Mouse (Mus musculus) retina, adult 2 months (tissue): ENCODE results near the gene Erh.
A peak's percentile ranks its signal among the peaks of the same experiment; 100 is the strongest.

Source experiments
- DNase-seq: peaks from one replicate; pipeline ENCODE4 v3.0.0-alpha.2; 2012; ENCODE audit warnings: low read depth, low spot score

The Erh gene

DNA sequence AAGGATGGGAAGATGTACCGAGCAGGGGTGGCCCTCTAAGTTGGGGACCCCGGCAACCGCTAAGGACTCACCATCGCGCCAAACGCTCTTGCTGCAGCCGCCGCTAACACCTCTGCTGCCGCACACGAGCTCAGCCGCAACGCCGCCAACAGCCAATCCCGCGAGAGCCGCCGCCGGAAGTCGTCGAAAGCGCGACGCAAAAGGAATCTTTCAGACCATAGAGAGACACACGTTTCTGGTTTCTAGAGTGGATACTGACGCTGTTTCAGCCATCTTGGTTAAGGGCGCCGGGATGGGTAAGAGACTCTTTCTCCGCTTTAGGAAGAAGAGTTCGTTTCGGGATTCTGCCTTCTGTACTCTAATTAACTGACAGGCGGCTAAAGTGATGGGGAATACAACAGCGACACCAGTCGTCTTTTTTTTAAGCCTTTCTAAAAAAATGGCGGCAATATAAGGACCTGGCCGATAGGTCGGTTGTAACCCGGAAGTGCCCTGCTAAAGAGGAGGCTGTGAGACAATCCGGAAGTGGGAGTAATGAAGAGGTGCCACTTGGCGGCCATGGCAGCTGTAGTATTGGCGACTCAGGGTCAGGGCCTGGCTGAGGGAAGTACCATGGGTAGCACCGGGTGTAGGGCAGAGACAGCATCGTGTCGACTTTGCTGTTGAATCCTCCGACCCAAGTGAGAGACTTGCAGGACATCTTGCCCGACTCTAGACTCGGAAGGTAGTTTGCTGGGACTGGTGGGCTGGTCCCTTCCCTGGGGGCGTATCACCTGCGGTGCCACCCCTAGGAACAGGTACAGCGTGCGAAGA lies at the start of gene Erh, which contains the start of gene Slc39a9:
Gene Erh (minus strand): TSS at position 649 of the 813 bp plus-strand sequence.
Gene Slc39a9 (plus strand): TSS at position 191 of the 813 bp plus-strand sequence.
- peak; percentile 92 for DNase-seq

DNA sequence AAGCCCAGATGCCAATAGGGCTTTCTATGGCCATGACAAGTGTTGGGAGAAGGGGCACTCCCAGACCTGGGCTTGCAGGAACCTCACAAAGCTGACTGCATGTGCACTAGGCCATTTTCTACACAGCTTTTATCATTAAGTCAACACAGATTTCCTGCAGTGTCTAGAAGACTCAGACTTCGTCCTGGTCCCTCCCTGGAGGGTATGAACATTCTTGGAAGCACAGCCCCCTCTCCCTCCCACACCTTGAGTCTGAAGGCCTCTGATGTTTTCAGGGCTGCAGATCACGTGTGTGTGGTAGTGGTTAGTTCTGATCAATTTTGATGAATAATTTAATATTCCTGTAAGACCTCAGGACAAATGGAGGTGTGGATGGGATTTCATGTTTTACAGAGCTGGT lies 49.6 kb upstream of the Erh start:
- DNase-seq, result no peak

DNA sequence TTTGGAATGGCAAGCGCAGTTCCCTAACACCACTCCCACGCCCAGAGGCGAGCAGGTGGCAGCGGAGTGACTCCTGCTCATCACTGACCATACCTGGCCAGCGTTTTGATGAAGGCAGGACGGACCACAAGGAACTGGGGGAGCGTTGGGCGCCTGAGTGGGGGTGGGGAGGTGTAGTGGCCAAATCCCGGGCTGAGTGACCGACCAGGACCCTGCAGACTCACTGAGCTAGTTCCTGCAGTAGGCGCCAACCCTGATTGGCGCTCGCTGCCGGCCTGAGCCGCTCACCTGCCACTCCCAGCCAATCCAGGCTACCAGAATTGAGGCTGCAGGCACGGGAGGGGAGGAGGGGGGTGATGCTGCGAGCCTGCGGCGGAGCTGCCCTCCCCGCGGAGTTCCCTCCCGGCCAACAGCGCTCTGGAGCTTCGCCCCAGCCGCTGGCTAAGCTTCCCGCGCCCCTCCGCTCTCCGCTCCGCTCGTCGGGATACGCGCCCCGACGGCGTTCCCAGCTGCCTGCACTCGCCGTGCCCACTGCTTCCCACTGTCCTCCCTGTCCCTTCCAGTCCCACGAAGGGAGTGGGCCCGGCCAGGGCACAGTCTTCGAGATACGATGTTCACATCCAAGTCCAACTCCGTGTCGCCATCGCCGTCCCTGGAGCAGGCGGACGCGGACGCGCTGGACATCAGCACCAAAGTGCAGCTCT lies 48.3 kb upstream of the Erh start, which contains the start of gene Plekhd1:
Gene Plekhd1 (plus strand): TSS at position 323 of the 704 bp plus-strand sequence.
- peak; percentile 37 for DNase-seq

DNA sequence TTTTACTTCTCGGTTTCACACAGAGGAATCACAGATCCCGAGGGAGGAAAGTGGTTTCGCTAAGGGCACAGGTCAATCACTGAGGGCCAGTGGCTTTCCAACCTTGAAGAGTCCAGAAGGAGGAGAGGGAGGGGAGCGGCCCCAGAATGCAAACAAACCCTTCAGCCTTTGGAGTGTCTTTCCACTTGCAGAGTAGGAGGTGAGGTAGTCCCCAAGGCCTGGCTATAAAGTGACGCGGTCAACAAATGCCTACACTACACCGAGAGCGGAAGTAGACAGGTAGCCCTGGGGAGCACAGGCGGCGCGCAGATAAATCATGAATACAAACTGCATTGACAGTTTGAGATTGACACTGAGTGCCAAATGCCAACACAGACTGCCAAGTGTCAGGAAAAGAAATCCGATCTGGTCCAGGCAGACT lies 47.5 kb upstream of the Erh start:
- DNase-seq, result no peak

DNA sequence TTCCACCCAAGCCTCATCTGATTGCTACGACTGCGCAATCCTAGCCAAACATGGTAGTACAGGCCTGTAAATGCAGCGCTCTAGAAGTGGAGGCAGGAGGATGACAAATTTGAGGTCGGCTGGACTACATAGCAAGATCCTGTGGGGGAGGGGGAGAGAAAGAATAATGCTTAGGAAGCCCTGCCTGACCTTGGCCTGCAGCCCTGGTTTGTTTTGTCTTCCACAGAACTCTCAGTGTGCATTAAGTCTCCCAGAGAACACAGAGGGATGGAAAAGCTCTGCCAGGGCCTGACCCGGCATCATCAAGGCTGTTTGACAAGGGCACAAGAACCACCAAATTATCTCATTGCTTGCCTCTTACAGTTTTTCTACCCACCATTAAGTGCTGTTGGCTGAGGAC lies 45.6 kb upstream of the Erh start:
- DNase-seq, result no peak

DNA sequence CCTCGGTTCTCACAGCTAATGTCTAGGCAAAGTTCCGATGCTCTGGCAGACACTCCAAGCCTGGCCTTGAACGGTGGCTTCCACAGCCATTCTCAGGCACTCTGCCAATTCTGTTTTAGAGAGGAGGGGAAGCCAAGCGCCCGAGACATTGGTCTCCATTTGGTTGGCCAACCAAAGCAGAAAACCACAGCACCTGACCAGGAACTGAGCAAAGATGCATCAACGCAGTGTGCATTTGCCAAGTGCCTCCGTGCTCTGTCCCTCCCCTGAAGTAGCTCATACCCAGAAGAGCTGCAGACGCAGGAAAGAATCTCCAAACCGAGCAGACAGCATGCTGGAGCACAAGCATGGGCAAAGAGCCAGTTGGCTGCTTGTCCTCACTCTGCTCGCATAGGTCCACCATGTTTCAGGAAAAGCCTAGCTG lies 43.7 kb upstream of the Erh start:
- no peak for DNase-seq

DNA sequence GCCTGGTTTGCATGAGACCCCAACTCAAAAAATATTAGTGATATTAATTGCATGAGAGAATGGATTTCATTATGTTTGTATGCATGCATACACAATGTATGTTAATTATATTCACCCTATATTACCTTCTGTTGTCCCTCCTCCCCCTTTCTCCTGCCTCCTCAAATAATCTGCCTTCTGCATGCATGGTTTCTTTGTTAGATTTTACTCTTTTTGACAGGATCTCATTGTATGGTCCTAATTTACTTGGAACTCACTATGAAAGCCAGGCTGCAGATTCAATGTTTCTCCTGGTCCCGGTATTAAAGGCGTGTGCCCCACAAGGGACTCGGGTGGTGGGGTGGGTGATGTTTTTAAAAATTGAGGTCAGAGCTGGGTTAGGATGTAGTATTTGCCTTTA lies 40.2 kb upstream of the Erh start:
- DNase-seq, result no peak

DNA sequence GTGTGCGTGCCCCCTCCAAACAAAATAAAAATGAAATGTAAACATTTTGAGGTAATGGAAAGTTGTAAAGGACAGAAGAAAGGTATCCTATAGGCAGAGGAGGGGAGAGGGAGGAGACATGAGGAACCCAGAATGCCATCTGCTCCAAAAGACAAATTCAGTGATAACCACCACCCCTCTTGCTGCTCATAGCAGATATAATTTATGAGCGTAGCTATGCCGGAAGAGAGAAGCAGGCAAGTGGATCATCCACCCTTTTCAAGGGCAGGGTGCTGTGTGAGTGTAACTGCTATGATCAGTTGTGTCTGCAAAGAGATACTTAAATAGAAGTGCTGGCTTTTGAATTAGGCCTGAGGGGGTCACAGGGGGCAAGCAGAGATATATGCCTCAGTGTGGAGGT lies 39.4 kb upstream of the Erh start:
- no peak for DNase-seq

DNA sequence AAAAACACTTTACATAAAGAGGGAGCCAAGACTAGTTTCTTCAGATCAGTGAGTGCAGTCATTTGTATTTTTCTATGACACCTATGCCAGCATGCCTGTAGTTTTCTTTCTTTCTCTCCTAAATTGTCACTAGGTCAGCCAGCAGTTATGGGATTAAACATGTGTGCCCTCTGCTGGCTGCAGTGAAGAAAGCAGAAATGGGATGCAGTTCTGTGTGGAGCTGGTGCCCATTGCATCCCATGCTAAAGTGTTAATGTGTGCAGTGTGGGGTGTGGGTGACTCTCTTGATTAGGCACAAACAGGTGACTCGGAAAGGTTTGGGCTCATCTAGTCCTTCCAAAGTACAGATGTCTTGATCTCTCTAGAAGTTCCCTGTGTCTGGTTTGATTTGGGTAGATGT lies 37.2 kb upstream of the Erh start:
- no peak for DNase-seq

DNA sequence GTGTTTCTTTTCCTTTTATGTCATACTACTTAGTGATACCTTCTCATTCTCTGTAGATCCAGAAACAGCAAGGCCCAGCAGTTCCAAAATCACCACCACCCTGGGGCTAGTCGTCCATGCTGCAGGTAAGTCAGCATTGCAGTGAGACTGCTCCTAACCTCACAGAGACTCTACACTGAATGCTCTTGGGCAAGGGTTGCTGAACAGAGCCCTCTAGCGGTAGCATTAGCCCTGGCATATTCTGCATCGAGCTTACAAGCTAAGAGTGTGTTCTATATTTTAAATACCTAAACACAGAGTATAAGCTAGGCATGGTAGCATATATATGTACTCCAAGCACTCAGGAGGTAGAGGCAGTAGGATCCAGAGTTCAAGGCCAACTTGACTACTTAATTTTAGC lies 29.0 kb upstream of the Erh start:
- no peak for DNase-seq

DNA sequence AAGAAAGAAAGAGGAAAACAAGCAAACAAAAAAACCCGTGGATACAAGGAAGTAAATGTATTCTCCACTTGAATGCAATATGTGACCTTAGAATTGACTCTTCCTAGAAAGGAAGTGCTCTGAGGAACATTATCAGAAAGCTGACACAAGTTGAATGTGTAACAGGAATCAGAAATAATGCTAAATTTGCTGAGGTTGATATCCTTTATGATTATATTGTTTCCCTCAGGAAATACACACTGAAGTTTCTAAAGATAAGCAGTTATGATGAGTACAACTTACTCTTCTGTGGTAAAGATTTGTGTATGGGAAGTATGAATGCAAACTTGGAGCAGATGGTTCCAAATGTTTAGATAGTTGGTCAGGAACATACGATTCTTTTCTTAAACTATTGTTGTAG lies 24.2 kb upstream of the Erh start:
- no peak for DNase-seq

DNA sequence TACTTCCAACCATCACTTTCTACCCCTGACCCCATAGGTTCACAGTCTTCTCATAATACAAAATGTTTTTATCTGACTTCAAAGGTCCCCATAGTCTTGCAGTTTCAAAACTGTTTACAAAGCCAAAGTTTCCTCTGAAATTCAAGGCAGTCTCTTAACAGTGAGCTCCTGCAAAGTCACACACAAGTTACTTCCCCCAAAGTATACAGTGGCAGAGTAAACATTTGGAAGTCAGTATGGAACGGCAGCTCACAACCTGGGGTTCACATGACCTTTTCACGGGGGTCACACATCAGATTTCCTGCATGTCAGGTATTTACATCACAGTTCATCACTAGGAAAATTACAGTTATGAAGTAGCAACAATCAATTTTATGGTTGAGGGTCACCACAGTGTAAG lies 19.8 kb upstream of the Erh start:
- no peak for DNase-seq

DNA sequence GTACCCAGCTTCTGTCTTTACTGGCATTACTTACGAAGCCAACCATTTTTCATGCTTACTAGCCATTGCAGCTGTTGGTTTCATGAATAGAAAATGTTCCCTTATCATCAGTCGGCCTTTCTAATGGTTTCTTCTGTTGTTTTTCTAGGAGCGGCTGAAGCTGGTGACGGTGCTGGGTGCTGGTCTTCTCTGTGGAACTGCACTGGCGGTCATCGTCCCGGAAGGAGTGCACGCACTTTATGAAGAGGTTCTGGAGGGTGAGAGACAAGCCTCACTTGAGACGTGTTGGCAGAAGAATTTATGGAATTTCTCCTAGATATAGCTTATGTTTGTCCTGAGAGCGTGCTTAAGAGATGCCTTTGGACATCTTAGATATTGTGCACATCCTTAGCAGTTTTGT lies 18.2 kb upstream of the Erh start:
- no peak for DNase-seq

DNA sequence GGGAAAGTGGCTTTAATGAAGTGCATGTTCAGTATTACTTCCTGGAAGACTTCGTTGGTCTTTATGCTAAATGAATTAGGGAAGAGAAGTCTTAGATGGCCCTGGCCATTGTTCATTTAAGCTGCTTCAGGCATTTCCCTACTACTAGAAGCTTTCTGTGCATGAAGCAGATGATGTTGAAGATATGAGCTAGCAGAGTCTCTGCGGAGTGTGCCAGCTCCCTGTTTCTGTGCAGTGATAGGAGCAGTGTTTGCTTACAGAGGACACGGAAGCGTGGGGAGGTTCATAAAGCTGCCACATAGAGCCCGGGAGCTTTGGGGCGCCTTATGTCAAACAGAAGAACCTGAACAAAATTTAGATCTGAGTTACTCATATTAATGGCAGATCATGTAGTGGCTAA lies 14.5 kb upstream of the Erh start:
- DNase-seq, result no peak

DNA sequence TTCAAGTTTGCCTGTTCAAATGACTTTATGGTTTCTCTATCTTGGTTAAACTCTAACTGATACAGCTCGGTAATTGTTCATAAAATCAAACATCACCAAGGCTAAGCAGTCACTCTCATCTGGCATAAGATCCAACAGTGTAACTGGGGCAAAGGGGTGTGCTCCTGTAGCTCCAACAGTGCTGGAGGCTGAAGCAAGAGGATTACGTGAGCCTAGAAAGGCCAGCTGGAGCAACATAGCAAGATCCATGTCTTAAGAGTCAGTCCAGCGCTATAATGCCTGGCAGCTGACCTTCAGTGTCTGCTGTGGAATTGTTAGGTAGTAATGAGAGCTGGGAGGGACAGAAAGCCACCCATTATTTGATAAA lies 10.5 kb upstream of the Erh start:
- DNase-seq, result peak; percentile 26

DNA sequence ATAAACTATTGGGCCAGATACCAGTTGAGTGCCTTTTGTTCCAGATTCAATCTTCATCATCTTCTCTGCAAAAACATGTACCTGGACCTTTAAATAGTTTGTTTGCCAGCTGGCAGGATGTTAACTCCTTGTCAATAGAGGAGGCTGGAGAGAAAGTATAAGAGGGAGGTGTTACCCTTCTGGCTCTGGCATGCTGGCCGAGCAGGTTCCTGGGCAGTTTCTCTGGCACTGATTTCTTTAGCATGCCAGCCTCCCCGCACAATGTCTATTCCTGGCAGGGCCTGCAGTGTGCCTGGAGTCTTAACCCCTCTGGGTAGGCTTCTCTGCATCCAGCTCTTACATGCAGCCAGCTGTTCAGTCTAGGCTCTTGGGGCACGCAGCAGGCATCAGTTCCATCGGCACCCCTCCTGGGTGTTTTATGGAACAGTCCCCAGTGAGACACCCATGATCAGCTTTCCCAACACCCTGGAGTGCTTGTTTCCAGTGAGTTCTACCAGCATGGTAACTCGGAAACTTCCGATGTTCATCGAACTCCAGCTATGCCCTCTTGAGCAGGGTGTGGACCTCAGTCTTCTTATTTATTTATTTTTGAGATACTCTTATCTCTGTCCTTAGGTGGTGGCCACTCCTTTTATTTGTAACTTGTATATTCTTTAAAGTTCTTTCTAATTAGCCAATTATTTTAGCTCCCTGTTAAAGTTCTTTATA lies 10.0 kb upstream of the Erh start:
- no peak for DNase-seq

DNA sequence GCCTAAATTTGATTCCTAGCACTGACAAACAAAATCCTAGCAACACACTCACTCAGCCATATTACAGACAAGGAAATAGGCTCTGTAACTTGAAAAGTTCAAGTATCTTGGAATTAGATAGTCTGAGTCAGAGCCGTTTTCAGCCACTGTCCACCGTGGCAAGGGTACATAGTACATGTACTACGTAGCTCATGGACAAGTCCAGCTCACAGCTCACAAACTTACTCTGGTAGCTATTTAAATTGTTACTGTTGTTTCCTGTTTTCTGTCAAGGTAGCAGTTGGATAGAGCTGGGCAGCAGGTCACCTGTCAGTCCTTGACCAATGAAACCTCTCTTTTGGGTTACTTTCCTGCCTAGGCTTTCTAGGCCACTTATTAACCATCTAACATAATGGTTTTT lies 2.2 kb upstream of the Erh start:
- no peak for DNase-seq

DNA sequence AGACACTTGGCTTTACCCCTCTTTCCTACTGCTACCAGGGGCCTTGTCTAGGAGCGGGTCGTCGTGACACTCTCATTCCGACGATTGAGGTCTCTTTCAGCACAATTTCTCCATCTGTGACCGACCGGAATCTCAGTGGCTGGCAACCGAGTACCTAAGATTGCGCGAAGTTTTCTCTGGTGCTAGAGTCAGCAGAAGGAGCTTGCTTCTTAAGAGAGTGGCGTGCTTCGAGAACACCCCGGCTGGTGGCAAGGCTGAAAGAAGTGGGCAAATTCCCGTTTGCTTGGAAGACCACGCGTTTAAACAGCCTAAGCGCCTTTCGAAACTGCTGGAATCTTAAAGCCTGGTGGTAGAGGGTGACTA lies 346 bp upstream of the Erh start:
- DNase-seq, result no peak

DNA sequence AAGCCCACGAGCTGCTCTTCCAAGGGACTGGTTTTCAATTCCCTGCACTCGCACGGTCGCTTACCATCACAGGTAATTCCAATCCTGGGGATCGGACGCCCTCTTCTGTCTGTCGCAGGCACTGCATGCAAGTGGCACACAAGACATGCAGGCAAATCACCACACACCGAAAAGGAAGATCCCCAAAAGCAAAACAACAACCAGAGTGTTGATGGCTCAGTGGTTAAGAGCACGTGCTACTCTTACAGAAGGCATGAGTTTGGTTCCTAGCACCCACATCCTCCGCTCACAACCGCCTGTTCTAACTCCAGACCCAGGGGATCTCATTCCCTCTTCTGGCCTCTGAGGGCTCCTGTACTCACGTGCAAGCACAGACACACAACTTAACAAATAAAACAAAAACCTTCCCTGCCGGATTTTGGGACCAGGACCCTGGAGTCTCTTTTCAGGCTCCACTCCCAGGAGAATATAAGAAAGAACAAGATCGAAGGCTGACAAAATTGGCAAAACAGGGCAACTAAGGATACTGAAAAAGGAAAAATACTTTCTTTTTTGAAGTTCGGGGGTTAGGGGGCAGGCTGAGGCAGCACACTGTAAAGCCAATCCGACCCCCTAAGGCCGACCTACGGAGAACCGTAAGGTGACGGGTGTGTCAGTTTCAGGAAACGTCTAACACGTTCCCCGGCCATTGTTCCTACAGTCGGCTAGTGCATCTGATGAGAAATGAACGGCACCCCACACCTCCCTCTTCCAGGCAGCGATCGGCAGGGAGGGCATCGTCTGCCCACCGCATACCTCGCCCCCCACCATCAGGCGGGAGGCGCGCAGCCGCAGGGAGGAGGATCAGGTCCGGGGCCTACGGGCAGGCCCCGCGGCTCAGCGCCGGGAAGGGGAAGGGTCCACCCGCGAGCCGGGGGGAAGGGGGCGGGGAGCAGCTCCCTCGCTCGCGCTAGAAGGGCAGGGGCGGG lies 1.1 kb downstream of the Erh start:
- DNase-seq, result no peak

DNA sequence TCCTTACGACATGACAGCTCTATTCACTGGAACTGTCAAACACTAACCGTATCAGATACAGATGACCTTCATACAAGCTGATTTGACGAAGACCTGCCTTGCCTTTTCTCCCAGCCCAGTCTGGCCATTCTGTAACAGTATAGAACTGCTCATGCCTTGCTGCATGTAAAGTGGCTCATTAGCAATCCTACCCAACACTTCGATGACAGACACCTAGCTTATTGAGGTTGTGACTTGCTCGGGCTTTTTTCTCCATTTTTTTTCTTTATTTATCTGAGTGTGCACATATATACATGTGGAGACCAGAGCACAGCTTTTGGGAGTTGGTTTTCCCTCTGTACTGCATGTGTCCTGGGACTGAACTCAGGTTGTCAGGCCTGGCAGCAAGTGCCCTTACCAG lies 12.4 kb downstream of the Erh start:
- no peak for DNase-seq

DNA sequence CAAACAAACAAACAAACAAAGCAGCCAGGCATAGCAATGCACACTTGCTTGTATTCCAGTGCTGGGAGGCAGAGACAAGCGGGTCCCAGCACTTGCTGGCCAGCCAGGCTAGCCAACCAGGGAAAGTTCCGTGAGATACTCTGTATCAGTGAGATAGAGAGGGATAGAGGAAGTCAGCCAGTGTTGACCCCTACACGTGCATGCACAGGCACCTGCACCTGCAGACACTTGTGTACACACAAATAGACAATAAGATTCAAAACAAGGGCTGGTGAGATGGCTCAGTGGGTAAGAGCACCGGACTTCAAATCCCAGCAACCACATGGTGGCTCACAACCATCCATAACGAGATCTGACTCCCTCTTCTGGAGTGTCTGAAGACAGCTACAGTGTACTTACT lies 23.6 kb downstream of the Erh start:
- no peak for DNase-seq
